Mouse (Mus musculus): Measurements from ENCODE around the gene Ccdc146. TPM values are rescaled to one million over a fixed set of nuclear protein-coding genes. Genes with fewer than 3 reads are reported as not detected.
A peak's percentile ranks its signal among the peaks of the same experiment; 100 is the strongest.
"Not testable (repeated sequence)": the region's sequence is repeated elsewhere in the genome, so short reads cannot be mapped to it uniquely, and the experiment has no call there.

The Ccdc146 gene
- total RNA-seq, 2 experiments from 2014 or later = 5.2 TPM; not detected in 1

DNA sequence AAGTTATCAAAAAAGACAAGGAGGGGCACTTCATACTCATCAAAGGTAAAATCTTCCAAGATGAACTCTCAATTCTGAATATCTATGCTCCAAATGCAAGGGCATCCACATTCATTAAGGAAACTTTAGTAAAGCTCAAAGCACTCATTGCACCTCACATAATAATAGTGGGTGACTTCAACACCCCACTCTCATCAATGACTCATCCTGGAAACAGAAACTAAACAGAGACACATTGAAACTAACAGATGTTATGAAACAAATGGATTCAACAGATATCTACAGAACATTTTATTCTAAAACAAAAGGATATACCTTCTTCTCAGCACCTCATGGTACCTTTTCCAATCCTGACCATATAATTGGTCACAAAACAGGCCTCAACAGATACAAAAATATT is 82.2 kb downstream of the Ccdc146 start:
- not testable (repeated sequence) for ATAC-seq (replicated peaks; ENCODE audit: poor library complexity, severe bottlenecking)

DNA sequence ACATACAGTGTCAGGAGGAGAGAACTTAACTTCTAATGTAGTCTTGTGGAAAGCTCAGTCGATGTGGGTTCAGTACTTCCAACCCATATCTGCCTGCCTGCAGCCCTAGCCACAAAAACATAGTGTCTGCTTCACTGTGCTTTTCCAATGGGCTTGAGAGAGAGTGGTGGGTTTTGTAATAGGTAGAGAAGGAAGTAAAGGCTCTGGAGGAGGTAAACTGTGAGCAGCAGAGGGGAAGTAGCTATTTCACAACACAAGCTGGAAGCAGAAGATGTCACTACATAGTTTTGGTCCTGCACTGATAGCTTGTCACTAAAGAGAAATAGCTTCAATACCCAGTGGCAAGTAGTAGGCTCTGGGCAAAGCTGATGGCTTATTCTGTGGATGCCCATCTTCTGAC is 92.4 kb downstream of the Ccdc146 start:
- ATAC-seq (replicated peaks; ENCODE audit: poor library complexity, severe bottlenecking) = peak; percentile 96

DNA sequence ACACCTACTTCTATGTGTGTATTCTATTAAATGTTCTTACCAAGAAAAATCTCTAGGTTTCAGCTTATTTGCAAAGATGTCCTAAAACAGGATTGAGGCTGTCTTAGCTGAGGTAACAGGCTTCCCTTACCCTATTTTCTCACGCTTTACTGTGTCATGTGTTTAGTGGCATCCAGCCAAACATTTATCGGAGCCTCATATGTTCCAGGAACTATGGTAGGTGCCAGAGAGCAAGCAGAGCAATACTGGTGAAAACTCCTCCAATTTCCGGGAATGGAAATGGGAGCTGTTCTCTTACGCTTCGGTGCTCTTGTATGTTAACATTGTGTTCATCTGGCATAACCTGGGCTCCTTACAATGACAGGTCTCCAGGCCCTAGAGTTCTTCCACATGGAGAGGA is 92.8 kb downstream of the Ccdc146 start:
- ATAC-seq (replicated peaks; ENCODE audit: poor library complexity, severe bottlenecking) = peak; percentile 24

DNA sequence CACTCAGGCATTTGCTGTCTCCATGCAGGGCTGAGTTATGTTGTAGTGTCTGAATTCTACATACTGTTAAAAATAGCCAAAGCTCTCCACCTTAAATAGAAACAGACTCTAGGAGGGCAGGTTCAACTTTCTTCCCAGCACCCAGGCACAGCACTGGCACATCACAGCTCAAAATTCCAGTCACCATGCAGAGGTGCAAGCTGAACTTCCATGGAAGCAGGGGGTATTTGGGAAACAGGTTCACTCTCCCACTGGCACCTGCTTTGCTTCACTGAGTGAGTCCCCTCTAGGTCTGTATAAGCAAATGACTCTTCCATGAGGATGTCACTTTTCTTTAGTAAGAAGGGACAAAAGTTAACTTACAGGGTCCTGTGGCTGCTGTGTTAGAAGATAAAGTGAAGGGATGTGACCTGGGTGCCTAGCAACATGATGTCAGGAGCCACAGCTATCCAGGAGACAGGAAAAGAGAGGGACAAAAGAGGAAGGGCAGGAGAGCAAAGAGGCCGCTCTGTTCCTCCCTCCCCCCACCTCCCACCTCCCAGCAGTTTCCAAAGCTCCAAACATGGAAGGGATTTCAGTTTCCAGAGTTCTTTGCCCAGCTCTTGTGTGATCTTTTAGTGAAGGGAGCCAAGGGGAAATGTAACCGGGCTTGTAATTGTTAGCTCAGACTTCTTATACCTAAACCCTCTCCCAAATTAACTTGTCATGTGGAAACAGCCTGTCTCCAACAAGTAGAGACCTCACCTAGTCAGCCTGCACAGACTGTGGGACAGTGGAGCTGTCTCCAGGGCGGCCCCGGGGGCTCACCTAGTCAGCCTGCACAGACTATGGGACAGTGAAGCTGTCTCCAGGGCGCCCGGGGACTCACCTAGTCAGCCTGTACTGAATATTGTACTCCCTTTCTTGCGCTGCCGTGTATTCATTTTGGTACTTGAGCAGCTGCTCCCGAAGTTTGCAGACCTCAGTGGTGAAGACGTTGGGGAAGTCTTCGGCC is 94.5 kb downstream of the Ccdc146 start:
- ATAC-seq (replicated peaks; ENCODE audit: poor library complexity, severe bottlenecking) = peak; percentile 42

DNA sequence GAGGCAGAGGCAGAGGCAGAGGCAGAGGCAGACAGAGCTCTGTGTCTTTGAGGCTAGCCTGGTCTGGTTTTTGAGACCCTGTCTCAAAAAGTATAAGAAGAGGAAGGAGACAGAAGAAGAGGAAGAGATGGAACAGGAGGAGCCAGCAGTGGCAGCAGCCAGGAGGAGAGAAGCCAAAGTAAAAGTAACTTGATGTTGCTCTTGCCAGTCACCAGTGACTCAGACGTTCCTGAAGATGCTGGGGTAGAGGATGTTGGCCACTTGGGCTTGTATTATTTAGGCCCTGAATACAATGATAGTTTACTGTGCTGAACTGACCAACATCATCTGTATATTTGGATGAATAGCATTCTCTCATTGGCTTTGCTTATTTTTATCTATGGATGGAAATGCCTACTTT is 95.9 kb downstream of the Ccdc146 start:
- no peak for ATAC-seq (replicated peaks; ENCODE audit: poor library complexity, severe bottlenecking)

DNA sequence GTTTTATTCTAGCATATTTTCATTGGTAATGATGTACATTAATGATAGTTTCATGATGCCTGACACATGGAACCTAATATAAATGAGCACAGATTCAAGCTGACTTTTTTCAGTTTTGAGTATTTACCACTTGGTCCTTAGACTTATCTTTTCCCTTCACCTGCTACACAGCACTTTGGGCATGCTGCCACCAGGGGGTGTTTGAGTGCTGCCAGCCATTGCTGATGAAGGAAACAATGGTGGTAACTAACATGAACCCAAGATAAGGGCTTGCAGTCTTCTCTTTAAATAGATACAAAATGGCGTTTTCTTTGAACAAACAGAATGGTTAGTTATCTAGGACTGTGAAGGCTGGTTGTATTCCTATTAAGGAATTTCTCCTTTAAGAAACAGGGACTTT is 98.0 kb downstream of the Ccdc146 start:
- peak; percentile 83 for ATAC-seq (replicated peaks; ENCODE audit: poor library complexity, severe bottlenecking)

DNA sequence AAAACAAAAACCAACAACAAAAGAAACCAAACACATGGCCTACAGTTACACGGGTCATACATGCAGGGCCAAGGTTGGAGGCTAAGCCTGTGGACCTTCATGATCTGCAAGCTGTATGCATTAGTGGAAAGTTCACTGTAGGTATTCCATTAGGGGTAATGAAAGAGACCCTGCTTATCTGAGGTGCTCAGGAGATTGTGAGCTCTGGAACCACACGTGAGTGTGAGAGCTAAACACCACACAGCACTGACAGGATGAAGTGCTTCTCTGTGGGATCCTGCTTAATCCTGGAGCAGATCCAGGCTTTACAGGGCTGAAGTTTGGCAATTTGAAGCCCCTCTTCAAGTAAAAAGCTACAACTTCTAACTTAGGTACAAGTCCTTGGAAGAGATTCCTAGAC is 104.3 kb downstream of the Ccdc146 start:
- no peak for ATAC-seq (replicated peaks; ENCODE audit: poor library complexity, severe bottlenecking)

DNA sequence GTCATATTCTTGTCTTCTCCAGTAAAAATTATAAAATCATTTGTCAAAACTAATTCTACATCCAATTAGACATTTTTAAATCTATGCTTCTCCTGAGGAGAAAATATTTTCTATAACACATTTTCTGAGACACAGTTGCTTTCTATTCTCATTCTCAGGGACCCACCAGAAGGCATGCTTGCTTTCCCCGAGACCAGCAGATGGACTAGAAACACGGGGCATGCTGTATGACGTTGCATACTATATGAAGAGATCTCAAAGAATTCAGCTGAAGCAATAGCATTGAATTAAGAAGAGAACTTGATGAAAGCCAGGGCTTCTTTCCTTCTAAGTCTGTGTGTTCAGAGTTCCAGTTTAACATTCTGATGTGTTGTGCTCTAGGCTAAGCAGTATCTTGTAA is 109.8 kb downstream of the Ccdc146 start:
- ATAC-seq (replicated peaks; ENCODE audit: poor library complexity, severe bottlenecking) = no peak

DNA sequence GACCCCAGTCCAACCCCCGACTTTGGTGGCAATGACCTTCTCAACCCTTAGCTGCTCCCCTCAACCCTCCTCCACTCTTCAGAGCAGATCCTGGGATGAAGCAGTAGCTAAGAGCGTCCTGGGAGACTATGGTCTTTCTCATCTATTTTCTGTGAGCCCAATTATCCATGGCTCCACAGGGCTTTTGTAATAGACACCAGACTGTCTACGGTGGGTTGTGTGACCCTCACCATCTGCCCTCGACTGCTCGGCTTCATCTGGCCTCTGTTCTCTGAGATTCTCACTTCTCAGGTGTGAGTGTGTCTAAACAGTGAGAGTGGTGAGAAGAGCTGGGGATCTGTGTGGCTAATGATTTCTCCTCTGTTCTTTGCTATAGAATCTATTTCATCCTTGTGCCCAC is 117.3 kb downstream of the Ccdc146 start:
- no peak for ATAC-seq (replicated peaks; ENCODE audit: poor library complexity, severe bottlenecking)

DNA sequence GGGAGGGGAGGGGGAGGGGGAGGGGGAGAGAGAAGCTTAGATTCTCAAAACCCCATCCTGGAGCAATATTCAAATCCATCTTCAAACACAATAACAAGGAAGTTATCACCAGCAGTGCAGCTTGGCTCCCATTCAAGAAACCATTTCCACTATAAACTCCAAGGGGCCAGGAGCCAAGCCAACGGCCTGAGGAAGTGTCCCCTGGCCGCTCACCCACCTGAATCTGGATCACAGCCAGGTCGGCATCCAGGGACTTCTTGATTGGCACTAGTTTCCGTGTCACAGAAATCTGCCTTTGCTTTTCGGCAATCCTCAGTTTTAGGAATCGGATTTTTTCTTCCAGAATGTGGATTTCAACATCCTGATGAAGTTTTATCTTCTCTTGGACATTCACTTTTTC is 123.5 kb downstream of the Ccdc146 start:
- ATAC-seq (replicated peaks; ENCODE audit: poor library complexity, severe bottlenecking) = no peak

DNA sequence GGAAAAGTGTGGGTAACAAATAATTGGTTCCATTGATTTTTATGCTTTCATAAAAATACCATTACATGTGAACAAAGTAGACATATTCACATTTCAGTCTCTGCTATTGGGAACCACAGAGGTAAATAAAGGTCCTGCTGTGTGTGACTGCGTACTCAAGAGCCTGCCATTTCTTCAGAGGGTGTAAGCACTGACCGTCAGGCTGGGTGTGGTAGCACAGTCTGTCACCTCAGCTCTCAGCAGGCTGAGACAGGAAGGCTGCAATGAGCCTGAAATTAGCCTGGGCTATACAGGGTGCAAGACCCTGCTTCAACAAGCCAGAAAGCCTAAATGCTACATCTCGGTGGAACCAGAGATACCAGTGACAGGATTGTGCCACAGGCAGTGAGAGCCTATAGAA is 124.4 kb downstream of the Ccdc146 start:
- ATAC-seq (replicated peaks; ENCODE audit: poor library complexity, severe bottlenecking) = no peak

DNA sequence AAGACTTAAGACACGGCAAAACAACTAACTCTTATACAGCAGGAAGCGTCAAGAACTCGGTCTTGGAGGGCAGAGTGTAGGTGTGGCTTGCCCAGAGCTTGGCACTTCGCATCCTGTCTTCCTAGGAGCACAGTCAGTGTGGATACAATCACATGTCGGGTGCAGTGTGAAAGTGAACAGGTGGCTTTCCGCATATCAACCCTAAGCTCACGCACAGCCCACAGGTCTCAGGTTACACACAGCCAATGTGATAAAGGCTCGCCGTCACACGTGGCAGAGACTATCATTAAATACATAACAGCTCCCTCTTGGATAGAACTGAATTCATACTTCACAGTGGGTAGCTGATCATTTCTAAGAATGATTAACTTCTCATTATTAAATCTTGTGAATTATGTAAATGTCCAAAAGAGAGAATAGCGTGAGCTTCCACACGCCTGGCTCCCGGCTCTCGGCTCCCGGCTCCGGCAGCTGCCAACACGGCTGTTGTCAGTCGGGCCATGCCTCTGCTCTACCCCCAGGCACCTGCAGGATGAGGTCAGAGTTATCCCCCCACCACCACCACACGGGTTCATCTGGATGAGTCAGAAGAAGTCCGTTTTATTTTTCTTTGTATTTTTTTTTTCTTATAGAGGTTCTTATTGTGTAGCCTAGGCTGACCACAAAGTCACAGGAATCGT is 125.3 kb downstream of the Ccdc146 start:
- no peak for ATAC-seq (replicated peaks; ENCODE audit: poor library complexity, severe bottlenecking)

DNA sequence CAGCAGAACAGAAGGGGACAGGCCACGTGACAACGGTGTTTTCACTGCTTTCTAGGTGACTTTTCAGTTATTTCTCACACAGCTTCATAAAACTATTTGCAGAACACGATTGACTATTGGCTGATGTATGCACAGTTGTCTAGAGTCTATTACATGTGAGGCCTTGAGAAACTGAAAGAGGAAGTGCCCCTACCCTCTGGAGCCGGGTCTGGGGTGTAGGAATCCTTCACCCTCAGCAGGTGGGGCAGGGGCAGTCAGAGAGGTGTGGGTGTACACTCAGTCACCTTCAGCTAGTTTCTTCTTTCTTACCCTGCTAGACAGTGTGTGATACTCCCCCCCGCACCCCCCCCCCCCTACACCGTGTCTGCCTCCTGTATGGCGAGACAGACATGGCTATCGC is 128.8 kb downstream of the Ccdc146 start:
- peak; percentile 92 for ATAC-seq (replicated peaks; ENCODE audit: poor library complexity, severe bottlenecking)

DNA sequence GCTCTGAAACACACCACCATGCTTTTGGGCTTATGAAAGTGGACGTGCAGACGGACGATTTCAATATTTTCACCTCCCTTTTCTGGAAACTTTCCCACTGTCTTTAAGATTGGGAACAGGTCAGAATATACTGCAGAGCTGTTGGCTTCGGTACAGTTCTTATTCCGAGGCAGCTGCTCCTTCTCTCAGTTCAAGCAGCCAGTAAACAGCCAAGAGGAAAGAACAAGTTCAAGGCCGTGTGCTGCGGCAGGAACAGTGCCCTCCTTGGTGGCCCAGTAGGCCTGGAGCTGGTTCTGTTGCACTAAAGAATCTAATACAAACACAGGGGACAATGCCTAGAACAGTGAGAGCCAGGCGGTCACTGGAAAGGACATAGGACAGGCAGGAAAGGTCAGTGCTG is 133.9 kb downstream of the Ccdc146 start:
- no peak for ATAC-seq (replicated peaks; ENCODE audit: poor library complexity, severe bottlenecking)

DNA sequence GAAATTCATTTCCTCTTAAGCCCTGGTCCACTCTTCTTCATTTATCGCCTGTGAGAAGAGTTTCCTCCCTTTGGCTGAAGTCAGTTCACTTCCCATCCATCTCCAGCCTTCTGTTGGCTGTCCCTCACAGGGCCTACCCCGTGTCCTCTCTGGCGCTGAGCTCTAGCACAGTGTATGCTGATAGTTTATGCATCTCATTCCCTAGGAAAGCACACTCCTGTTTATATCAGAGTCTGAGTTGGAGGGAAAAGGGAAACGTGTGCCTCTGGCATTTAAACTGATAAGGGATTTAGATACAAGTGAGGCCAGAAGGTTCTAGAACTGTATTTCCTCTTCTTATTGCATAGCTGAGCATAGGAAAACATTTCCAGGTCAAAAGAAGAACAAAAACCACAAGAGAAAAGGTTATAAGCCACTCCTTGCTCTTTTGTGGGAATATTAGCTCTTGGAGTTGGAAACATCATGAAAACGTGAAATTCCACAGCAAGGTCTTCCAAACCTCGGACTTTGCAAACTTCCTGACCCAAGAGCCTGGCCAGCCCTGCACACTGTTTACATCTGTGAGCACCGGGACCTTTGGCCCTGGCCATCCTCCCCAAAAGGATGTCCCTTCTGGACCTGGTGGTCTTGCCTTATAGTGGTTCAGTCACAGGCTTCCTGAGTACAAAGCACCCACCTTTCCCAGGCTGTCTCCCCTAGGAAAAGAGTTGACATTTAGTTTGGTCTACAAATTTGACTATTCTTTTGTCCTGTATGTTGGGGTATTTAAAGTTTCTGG is 135.6 kb downstream of the Ccdc146 start:
- no peak for ATAC-seq (replicated peaks; ENCODE audit: poor library complexity, severe bottlenecking)

DNA sequence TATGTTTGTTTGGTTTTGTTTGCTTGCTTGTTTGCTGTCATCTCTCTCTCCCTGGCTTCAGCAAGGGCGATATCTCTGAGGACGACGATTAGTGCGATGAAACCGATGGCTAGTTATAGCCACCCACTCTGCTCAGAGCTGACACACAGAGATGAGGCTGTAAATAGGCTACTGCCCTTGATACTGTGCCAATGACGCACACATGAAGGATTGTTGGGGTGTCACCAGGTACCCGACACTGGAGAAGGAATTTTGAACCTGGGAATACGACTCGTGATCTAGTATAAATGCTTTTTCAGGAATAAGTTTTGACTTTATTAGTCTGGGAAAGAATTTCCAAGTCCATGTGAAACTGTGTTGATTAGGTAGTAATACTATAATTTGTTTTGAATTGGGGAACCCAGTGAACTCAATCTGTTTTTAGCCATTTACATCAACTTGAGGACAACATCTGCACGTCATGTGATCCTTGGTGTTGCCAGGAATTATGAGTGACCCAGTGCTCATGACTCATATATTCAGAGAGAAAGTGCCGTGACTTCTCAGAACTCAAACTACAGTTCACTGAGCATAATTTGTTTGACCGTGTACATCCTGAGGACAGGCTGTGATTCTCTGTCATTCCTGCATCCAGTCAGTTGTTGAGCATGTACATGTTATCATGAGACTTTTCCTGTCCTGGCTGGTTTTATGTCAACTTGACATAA is 141.0 kb downstream of the Ccdc146 start:
- no peak for ATAC-seq (replicated peaks; ENCODE audit: poor library complexity, severe bottlenecking)

DNA sequence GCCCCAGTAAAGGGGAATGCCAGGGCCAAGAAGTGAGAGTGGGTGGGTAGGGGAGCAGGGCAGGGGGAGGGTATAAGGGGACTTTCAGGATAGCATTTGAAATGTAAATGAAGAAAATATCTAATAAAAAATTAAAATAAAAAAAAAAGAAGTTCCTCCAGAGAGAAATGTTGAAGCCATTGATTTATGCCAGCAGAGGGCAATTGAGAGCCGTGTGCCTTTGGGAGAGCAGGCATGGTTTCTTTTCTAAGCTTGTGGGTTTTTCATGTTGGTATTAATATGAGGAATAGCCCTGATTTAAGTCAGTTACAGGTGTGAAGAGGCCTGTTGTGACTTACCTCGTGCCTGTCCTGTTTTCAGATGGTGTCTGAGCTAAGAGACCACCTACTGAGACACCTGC is 146.8 kb downstream of the Ccdc146 start:
- ATAC-seq (replicated peaks; ENCODE audit: poor library complexity, severe bottlenecking) = not testable (repeated sequence)

DNA sequence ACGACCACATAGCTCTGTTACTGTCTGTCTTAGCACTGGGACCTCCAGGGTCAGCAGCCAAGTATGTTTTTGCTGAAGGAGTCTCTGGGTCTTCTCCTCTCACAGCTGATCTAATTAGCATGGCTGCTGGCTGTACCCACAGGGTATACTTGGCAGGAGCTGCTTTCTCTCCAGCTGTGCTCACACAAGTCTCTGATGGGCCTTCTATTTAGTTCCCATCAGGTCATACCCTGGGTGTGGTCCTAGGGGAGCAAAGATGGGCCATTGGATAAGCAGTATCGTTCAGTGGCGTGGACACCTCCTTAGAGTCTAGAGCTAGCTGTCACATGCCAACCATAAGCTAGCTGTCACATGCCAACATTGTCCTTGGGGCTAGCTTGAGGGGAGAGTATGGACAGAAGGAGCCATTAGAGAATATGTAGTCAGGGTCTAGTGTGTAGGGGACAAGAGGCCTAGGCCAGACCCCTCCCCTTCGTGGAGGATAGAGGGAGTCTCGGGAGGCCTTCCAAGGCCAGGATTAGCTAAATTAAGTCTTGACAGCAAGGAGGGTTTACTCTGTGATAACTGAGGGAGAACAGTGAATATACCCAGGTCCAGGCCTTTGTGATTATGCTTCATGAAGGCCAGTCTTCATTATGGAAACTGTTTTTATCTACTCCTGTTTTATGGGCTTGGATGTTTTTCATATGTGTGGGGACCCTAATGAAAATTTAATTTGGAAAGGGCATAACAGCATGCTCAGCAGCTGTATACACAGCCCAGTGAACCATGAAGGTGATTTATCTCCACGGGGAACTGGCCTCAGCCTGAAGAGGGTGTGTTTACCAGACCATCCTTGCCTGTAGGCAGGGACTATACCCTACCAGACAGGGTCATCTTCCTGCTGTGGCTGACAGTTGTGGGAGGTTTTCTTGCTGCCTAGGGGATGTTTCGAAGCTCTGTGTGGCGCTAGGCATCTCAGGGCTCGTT is 152.8 kb downstream of the Ccdc146 start:
- ATAC-seq (replicated peaks; ENCODE audit: poor library complexity, severe bottlenecking) = no peak

DNA sequence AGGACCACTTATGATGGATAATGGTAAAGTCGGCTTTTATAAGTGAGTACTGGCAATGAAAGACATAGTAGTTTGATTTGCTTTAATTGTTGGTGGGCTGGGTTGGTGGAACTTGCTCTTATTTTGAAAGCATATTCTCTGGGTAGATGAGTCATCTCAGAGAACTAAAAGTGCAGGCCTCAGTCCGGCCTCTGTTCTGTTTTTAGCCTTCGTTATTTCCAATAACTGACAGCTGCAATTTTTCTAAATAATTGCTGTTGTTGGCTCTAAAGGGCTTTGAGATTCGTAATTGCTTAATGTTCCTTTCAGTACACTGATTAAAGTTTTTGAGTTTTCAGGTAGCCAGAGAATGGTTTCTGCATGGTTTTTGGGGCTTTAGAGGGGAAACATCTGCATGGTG is 153.7 kb downstream of the Ccdc146 start:
- ATAC-seq (replicated peaks; ENCODE audit: poor library complexity, severe bottlenecking) = no peak
